Mouse (Mus musculus) small intestine, adult 2 months (tissue): ENCODE measurements around the gene Gm37240.

ENCODE experiments used
- CTCF ChIP-seq: fragments of 200-500 bp; IDR thresholded peaks from 2 replicates; pipeline ENCODE4 v1.5.1; 2012; ENCODE audit warnings: low read depth, mild to moderate bottlenecking, control low read depth, inconsistent platforms, low read length, moderate library complexity, mixed read lengths; ENCODE audit not compliant: insufficient replicate concordance, insufficient read length; ENCODE audit errors: extremely low read depth
- POLR2A ChIP-seq: fragments of 200-500 bp; IDR thresholded peaks from 2 replicates; pipeline ENCODE4 v1.6.1; 2012; ENCODE audit warnings: low read depth, mild to moderate bottlenecking, control low read depth, inconsistent platforms, low read length, moderate library complexity

GRCm38 (mm10) chr3:85005257-85005656, 882.1 kb downstream of the Gm37240 start:
- TF ChIP-seq CTCF (no peak), POLR2A (no peak)
